Mouse (Mus musculus) cerebellum, postnatal 36 days (tissue): ENCODE measurements around the gene Arhgef1.

Experiments
- DNase-seq, 2 experiments: peaks; one replicate each; pipeline ENCODE4 v3.0.0; 2021 to 2022; ENCODE audit warnings: mixed read lengths in 2 of 2

Gene Arhgef1

GRCm38 (mm10) chr7:24902630-24903443 lies at the start of gene Arhgef1:
Arhgef1 (plus strand) TSS chr7:24902912.
- peak; percentile 43 to 55 for DNase-seq

GRCm38 (mm10) chr7:24853233-24853563 lies 49.5 kb upstream of the Arhgef1 start:
- DNase-seq = no peak

GRCm38 (mm10) chr7:24853695-24854094 lies 49.0 kb upstream of the Arhgef1 start:
- no peak for DNase-seq

- DNase-seq = no peak
Measured at GRCm38 (mm10) chr7:24856460-24857120, 46.1 kb upstream of the Arhgef1 start.

- DNase-seq = no peak
Measured at GRCm38 (mm10) chr7:24859234-24859633, 43.5 kb upstream of the Arhgef1 start.

GRCm38 (mm10) chr7:24861913-24862312 lies 40.8 kb upstream of the Arhgef1 start, which contains the start of gene Gm9844:
Gm9844 (plus strand) TSS chr7:24862213.
- DNase-seq = no peak

GRCm38 (mm10) chr7:24862853-24863252 lies 39.9 kb upstream of the Arhgef1 start:
- DNase-seq = no peak

- DNase-seq = no peak
Measured at GRCm38 (mm10) chr7:24864156-24864555, 38.6 kb upstream of the Arhgef1 start.

- no peak for DNase-seq
Measured at GRCm38 (mm10) chr7:24869080-24869479, 33.6 kb upstream of the Arhgef1 start.

GRCm38 (mm10) chr7:24869532-24870165 lies 33.1 kb upstream of the Arhgef1 start, which contains the start of the genes Lypd4 and Dmrtc2:
Lypd4 (minus strand) TSS chr7:24869941.
Dmrtc2 (plus strand) TSS chr7:24870057.
- no peak for DNase-seq

- DNase-seq = no peak
Measured at GRCm38 (mm10) chr7:24877588-24877987, 25.1 kb upstream of the Arhgef1 start.

GRCm38 (mm10) chr7:24879620-24880019 lies 23.1 kb upstream of the Arhgef1 start:
- DNase-seq = no peak

GRCm38 (mm10) chr7:24882416-24883199 lies 20.1 kb upstream of the Arhgef1 start:
- DNase-seq = no peak

GRCm38 (mm10) chr7:24883896-24884692 lies 18.6 kb upstream of the Arhgef1 start, which contains the start of gene Rps19:
Rps19 (plus strand) TSS chr7:24884371.
- peak; percentile 97 for DNase-seq

GRCm38 (mm10) chr7:24884693-24885291 lies 17.9 kb upstream of the Arhgef1 start:
- DNase-seq = no peak

GRCm38 (mm10) chr7:24885468-24886307 lies 17.0 kb upstream of the Arhgef1 start:
- no peak for DNase-seq

- no peak for DNase-seq
Measured at GRCm38 (mm10) chr7:24886308-24886633, 16.4 kb upstream of the Arhgef1 start.

- DNase-seq = no peak
Measured at GRCm38 (mm10) chr7:24887096-24887495, 15.6 kb upstream of the Arhgef1 start.

GRCm38 (mm10) chr7:24889431-24890220 lies 13.1 kb upstream of the Arhgef1 start:
- DNase-seq = no peak
